Mouse (Mus musculus) retina, postnatal 1 day (tissue): ENCODE data around the gene Insl3.
"Not testable (repeated sequence)": the region's sequence is repeated elsewhere in the genome, so short reads cannot be mapped to it uniquely, and the experiment has no call there.

Experiments
- DNase-seq: peaks from one replicate; pipeline ENCODE4 v3.0.0-alpha.2; 2012

Insl3 gene

DNA sequence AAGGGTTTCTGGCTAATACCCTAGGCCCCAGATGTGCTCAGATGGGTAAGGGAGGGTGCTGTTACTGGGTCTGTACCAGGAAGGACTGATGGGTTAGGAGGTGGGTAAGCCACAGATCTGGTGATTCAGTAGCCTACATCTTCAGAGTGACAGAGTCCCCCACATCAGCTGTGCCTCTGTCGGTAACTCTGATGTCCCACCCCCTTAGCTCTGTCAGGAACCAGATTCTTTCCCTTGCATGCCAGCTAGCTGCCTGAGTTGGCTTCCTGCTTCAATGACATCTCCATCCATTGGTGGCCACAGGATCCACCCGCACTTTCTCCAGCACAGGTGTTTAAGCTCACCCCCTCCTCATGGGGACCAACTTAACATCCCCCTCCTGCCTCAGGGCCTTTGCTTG, 22.6 kb downstream of the Insl3 start:
- no peak for DNase-seq

DNA sequence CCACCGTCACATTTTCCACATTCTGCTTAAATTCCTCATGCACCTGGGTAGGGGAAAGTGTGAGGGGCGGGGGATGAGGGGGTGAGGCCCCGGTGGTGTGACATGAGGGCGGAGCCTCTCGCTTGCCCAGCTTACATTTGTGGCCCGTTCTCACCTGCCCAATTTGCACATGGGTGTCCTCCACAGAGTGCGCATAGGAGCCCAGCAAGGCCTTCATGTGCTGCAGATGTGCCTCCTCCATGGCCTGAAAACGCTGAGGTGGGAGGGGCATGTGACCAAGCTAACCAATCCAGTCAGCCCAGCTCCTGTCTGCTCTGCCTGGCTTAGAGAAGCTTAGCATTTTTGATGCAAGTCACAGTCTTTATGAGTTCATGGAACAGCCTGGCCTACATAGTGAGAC, 26.5 kb downstream of the Insl3 start:
- DNase-seq = no peak

DNA sequence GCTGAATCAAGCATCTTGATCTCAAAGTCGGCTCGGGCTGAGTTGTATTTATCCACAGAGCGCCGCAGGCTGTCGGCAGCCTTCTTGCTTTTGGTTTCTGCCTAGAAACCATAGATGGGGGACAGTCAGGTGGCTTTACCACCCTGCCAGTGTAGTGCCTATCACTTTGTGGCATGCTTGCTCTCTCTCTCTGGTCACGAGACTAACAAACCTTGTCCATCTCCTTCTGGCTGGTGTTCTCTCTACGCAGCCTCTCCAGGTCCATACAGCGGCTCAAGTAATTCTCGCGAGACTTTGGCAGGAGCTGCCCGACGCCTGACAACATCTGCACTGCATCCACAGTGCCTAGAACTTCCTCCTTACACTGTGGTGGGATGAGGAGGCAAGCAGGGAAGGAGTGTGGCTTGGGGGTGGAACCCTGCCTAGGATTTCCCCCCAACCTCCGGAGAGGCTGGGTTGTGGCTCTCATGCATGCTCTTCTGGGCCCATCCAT, 27.6 kb downstream of the Insl3 start:
- DNase-seq = no peak

DNA sequence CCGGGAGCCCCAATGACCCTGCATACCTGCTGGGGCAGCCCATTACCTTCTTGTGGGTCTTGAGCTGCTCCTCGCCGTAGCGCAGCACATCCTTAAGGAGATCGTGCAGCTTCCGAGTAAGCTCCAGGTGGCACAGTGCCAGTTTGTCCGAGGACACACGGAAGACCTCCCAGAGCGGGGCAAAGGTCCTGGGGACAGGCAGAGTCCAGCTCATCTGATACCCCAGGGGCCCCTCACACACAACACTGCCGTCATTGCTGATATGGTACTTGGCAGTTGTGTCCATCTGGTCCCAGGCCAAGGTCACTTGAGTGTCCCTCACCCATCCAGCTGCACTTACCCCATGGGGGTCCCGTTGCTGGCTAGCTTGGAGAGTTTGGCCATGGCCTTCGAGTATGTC, 28.1 kb downstream of the Insl3 start:
- DNase-seq = no peak

DNA sequence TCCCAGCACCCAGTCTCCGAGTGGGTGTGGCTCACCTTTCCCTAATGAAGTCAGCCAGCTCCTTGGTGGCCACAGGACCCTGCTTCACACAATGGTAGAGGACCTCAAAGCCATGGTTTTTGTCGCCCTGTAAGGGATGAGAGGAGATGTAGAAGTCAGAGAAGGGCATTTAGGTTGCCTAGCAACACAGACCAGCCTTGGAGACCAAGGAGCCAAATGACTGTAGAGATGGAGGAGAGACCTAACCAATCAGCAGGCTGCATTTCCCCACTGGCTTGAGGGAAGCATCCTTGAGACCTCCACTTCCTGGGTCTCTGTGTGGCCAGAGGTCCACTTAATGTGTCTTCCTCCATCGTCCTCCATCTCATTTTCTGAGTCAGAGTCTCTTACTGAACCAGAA, 29.2 kb downstream of the Insl3 start:
- DNase-seq = no peak

DNA sequence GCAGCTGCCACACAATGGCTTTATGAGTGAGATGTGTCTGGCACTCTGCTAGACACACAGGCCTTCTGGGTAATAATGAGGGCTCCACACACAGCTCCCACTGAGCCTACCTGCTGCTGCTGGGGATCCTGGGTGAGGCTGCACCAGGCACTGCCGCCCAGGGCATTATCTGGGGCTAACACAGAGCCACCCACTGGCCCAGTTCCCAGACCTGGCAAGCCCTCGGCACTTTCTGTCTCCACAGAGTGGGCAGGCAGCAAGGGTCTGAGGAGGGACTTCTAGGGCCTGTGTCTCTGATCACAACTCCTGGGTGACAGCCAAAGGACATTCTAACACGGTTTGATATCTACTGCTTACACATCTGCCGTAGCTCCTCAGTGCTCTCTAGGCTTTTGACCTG, 30.2 kb downstream of the Insl3 start:
- DNase-seq = peak; percentile 40

DNA sequence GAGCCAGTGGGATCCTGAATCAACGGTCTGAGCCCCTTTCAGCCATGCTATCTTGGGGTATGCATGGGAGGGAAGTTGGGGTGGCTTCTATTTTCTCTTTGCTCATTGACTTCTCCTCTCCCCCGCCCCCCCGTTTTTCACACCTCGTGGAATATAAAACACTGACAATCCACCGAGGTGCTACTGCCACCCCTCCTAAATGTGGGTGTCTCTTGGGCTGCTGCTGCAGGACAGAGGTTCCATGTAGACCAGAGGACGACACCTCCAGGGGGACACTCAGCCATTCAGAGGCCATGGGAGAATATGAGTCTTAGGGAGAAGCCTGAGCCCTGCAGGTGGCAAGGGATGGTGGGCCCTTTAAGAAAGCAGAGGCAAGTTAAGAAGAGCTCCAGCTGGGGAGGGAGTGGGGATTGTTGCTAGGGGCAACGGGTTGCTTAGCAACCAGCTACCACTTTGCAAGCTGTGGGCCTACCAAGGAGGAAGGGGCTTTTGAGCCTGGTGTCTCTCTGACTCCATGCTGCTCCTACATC, 31.0 kb downstream of the Insl3 start:
- peak; percentile 93 for DNase-seq

DNA sequence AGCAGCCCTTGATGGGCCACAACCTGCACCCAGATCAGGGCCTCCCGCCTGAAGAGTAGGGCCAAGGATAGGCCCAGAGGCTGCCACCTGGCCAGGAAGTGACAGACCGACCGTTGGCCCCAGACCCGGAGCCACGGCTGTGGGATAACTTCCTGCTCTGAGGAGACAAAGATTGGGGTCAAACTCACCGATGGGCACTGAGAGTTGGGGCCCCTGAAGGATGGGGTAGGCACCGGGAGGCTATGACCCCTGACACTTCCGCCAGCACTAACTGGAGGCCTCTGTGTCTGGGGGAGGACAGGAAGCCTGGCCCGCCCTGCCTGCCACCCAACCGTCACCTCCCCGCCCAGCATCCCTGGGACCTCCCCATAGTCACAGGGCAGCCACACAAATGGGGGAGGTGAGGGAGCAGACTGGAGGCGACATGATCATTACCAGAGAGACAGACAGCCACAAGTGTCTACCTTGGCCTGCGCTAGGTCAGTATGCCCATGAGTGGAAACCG, 34.1 kb downstream of the Insl3 start:
- no peak for DNase-seq

DNA sequence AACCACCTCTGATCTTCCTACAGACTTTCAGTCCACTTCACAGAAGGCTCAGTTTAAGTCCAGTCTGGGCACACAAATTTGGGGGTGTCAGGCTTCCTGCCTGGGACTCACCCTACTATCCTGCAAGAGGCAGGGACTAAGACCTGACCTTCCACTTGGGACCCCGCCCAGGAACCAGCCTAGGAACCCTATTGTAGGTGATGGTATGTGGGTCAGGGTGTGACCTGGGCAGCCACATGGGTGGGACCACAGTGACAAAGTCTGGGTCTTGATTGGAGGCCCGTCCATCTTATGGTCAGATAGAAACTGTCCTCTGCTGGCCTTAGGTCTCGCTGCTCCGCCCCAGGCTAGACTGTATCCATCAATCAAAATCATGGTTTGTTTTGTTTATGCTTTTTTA, 35.4 kb downstream of the Insl3 start:
- DNase-seq = no peak

DNA sequence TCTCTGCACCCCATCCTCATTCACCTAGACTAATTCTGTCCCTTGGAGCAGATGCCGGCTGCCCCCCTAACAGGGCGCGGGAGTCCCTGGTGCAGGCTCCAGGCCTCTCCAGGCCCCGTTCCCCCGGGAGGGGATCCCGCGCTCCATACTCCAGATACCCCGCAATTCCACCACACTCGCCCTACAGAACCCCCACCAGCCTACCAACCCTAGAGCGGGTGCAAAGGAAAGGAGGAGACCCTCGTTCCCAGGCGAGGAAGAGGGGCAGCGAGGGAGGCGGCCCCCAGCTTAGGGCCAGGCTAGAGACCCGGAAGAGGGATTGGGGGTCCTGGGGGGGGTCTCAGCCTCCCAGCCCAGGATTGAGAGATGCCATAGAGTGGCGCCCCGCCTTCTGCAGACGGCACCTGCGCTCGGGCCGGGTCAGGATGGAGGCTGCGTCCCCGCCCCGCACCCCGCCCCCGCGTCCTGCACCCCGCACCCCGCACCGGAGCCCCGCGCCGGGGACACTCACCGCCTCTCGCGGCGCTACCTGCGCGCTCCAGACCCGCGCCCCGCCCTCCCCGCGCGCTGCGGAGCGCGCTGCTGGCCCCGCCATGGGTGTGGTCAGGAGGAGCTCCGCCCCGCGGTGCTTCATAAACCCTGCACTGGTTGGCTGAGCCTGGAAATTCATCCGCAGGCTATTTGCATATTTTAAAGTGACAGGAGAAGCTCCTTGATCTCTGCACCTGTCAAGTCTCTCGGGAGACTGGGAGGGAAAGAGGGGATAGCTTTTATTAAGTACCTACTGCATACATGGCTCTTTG, 36.3 kb downstream of the Insl3 start, which contains the start of gene Fcho1:
Fcho1 (minus strand) TSS at position 595 of the 803 bp plus-strand sequence.
- peak; percentile 94 for DNase-seq

DNA sequence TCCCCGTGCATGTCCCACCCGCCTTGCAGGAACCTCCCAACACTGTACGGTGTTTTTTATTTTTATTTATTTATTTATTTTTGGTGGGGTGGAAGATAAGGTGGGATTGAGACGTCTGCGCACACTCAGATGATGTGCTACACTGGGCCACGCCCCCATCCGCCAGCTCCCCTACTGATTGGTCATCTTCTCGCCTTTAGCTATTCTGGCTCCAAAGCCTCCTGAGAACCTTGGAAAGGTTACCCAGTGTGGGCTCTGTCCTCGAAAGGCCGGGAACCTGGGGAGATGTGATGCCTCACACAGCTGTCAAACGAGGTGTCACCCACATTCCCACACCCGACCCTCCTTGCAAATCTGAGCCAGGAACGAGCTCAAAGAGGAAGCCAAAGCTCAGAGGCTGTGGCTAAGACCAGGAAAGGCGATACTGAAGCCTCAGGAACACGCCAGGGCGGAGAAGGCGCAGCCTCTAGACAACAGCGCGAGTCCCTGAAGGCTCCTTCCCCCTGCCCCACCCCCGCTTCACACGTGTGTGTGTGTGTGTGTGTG, 39.3 kb downstream of the Insl3 start:
- DNase-seq = peak; percentile 72

DNA sequence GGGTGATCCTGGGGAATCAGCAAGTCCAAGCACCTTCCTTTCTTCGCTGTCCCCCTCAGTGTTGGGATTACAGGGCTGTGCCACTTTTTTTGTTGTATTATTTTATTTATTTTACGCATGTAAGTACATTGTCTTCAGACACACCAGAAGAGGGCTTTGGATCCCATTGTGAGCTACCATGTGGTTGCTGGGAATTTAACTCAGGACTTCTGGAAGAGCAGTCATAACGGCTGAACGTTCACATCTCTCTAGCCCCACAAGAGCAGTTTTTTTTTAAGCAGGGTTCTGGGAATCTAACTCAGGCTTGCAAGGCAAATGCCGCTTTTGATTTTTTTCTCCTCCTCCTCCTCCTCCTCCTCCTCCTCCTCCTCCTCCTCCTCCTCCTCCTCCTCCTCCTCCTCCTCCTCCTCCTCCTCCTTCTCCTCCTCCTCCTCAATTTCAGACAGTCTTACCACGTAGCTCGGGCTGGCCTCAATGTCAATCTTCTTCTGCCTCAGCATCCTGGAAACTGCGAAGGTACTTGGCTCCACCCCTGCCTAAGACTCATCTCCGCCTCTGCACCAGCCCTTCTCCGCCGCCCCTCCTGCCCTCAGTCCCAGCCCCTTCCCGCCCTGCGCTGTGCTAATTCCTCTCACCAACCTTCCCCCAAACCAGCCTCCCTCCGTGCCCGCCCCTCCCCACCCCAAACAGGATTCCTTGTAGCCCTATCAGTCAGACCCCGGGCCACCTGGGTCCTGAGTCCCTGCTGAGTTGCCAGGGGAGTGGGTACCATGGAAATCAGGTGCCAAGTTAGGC, 40.0 kb downstream of the Insl3 start:
- DNase-seq = peak; percentile 54

DNA sequence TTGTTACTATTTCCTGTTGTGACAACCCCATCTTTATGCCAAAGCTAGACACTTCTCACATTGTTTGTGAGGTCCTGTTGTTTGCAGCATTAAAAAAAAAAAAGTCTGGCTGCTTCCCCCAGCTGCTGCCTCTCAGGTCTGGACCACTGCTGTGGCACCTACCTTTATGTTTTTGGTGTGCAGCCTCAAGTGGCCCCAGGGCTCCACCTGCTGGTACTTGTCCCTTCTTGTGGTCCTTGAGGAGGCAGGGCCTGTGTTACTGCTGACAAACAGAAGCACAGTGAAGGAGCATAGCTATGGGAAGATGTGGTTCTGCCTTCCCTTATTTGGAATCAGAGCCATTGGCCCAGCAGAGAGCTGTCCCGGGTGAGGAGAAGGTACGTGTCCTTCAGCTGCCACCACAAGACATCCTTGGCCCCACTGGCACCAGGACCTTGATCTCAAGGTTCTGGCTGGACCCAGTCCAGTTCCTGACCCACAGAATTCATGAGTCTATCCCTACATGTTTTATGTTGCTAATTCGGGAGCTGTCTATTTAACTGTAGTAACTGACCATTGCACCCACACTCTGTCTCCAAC, 42.7 kb downstream of the Insl3 start:
- DNase-seq = peak; percentile 40

DNA sequence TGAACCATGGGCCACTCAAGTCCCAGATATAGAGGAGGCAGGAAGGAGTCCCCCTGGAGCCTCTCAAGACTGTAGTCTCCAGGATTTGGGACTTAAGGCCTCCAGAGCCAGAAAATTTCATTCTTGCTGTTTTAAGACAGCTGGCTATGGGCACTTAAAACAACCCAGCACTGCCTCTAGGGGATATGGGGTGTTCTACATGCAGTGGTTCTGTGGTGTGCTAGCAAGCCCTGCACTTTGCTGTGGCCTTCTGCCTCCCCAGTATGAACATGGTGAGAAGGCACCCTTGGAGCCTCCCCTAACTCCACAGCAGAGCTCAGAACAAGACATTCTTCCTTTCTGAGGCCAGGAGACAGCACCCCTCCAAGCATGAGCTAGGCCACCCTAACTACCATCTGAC, 49.3 kb downstream of the Insl3 start:
- not testable (repeated sequence) for DNase-seq
